Mouse (Mus musculus): ENCODE data around the gene Cemip.

Cemip gene

DNA sequence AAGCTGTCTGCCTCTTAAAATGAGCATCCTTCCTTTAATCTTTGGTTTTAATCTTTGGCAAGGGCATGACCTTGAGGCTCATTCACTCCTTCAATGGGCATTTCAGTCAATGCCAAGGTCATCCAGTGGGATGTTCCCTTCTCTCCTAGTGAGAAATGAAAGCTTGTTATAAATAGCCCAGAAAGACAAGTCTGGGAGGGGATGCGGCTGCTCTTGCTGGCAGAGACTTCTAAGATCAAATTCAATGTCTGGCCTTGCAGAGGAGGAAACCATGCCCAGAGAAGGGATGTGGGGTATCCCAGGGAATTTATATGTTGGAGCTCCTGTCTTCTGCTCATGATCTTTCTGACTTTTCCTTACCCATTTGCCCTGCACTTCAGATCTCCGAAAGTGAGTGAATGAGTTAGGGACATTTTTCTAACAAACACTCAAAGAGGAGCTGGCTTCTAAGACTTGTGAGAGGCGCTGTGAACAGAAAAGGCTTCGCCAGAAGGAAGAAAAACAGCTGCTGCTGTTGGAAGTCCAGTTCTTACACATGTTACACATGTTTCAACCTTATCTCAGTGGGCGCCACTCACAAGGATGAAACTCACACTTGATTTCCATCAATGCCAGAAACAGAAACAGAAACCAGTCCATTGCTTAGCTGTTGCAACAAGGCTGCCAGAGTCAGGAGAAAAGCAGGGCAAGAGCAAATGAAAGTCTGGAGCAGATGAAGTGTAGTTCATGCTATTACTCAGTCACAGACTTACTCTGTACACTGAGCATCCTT is 120.1 kb downstream of the Cemip start:
- DNase-seq (ENCODE audit: low read depth, low spot score): peak; percentile 33

DNA sequence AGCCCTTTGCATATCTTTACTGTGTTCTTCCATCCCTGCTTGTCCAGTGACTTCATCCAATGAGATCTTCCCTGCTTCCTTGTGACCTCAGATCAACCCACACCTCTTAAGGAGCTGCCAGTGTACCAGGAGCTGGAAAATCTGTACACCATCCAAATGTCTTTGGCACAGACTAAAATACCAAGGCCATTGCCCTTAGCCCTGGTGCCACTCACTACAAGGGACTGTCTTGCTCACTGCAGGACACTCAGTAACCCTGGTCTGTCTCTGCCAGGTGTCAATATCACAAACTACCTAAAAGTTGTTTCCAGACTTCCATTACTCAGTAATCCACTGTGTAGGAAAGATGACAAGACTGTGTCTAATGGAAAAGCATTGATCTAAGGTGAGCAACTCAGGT is 121.1 kb downstream of the Cemip start:
- DNase-seq (ENCODE audit: low read depth, low spot score): no peak

DNA sequence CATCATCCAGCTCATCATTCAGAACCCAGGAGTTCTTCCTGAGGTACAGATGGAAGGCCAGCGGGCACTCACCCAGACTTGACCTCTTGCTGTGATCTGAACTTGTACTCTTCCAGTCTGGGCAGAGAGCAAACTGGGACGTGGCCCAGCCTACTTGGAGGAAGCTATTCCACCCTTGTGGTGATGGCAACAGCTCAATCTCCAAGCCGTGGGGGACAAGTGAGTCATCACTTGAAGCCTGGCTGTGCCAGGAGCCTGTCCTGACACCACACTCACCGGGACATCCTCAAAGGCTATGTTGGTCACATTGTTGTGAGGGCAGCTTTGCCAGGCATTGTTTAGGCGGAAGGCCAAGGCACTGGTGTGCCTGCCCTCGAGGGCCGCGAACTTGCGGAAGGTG is 133.8 kb downstream of the Cemip start:
- no peak for DNase-seq (ENCODE audit: low read depth, low spot score)

DNA sequence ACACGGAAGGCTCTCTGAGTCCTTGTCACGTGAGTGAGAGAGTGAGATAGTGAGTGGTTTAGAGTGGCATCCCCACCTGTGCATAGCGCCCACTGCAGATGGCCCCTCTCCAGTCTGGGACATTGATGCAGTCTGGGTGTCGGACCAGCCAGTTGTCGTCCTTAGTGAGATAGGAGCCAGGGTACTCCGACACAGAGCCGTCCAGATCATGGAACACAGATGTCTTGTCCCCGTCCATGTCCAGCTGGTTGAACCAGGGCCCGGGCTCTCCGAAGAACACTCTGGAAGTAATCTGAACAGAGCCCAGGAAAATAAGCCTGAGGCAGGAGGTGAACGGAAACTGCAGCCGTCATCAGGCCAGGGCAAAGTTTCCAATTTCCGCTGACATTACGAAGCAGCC is 135.0 kb downstream of the Cemip start:
- DNase-seq (ENCODE audit: low read depth, low spot score): no peak

DNA sequence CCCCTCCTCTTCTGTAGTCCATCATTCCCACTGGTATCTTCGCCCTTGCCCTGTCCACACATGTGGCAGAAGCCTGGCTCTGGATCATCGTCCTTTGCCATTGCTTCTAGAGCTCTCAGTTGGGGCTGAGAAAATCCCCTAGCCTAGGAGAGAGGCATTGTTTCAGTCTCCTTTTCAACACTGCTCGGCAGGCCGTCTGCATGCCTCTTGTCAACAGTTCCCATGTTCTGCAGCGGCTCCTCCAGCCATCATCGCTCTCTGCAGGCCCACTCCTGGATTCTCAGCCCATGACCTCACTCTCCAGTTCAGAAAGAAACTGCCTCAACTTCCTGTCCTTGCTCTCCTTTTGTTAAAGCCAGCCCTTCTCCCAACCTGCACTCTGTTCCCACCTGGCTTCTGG is 136.6 kb downstream of the Cemip start:
- peak; percentile 8 for DNase-seq (ENCODE audit: low read depth, low spot score)

DNA sequence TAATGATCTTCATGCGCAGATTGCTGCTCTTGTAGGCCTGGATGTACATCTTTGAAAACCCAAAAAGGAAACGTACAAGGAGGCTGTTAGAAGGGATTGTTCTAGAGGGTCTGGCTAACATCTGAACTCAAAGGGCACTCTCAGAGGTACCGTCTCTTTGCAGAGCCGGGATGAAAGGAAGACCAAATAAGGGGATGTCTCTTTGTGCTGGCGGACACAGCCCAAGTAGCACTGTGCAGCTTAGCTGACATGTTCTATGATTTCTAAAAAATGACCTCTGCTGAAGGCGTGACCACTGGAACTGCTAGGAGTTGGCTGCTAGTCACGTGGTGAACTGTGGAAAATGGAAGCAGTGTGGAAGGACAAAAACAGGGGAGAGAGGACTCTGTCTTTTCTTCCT is 137.6 kb downstream of the Cemip start:
- DNase-seq (ENCODE audit: low read depth, low spot score): no peak

DNA sequence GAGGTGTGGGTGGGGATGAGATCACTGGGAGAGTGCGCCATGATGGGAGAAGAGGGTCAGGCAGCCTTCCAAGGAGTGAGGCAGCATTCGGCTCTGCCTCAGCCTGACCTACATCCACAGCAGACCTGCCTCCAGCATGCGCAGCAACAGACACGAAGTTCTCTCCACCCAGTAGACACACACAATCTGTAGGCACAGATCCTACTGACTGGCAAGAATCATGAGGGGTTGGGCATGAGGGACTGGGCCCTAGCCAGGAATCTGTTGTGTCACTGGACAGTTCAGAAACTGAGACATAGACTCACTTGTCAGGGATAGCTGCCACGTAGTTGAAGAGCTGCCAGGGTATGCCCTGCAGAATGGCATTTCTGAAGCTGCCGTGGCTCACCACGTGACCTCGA is 144.6 kb downstream of the Cemip start:
- DNase-seq (ENCODE audit: low read depth, low spot score): no peak

- DNase-seq (ENCODE audit: low read depth, low spot score): no peak
These were observed 146.2 kb downstream of the Cemip start for GRCm38 (mm10) chr7:83940136-83940535.

- DNase-seq (ENCODE audit: low read depth, low spot score): no peak
These were observed 147.1 kb downstream of the Cemip start for GRCm38 (mm10) chr7:83939017-83939721.

- DNase-seq (ENCODE audit: low read depth, low spot score): no peak
These were observed 164.7 kb downstream of the Cemip start for GRCm38 (mm10) chr7:83921637-83922036.

DNA sequence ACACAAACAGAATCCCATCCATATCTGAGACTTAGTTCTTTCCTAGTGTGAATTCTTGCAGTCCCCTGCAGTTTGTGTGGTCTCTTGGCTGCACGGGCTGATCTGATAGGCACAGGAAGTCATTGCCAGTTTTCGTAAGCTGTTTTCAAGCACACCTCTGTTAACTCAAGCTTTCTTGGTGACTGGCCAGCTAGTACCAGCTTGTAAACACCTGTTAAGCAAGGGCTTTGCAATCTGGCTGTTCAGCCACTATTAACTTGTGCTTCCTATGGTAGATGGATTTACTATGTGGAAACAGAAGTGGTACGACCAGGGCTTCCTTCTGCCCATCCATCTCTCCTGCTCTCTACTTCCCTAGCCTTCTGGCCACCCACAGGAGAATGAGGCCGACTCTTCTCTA is 166.1 kb downstream of the Cemip start:
- DNase-seq (ENCODE audit: low read depth, low spot score): no peak

DNA sequence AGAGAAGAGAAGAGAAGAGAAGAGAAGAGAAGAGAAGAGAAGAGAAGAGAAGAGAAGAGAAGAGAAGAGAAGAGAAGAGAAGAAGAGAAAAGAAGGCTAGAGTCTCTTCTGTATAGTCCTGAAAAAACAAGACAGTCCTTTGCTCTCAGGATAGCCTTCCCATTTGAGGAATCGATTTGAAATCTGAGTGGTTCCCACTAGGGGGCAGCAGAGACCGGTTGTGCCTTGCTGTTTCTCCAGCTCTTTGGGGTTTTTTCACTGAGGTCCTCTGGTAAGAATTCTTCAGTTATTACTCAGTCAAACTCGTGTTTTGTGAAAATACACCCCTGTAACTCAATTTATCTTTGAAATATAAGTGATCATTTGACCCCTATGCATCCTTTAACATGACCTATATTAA is 171.7 kb downstream of the Cemip start:
- DNase-seq (ENCODE audit: low read depth, low spot score): peak; percentile 80

DNA sequence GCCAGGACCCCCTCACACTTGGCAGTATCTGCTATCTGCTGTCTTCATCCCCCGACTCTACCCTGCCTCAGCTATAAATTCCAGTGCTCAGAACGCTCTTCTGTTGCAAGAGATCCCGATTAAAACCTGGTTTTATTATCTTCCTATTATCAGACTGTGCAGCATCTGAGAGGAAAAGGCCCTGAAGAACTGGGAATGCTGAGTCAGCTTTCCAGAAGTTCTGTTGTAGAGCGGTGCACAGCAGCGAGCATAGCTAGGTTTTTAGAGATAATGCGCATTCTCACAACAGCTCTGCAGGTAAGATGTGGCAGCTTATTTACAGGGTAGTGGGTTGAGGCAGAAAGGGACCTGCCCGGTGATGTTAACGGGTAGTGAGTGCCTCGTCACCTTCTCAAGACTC is 172.3 kb downstream of the Cemip start:
- DNase-seq (ENCODE audit: low read depth, low spot score): no peak

DNA sequence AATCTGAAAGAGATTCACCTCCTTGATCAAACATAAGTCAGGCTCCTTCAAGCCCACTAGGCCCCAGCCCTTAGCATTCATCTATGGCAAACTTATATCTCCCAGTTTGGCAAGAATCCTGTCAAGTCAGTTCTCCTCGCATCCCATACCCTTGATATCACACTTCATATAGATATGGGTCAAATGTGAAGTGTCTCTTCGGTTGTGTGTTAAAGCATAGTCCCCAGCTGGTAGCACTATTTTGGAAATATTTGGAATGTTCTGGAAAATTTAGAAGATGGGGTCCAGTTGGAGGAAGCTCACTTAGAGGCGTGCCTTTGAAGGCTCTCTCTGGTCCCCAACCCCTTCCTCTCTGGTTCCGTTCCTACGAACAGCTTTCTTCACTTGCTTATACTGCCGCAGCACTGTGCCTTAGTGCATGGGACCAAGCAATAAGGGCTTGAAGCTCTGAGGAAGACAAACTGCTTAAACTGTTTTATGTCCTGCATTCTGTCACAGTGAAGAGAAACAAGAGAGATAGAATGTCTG is 172.8 kb downstream of the Cemip start:
- no peak for DNase-seq (ENCODE audit: low read depth, low spot score)

GRCm38 (mm10) chr7:83911909-83912308 is 174.4 kb downstream of the Cemip start:
- DNase-seq (ENCODE audit: low read depth, low spot score): no peak

- DNase-seq (ENCODE audit: low read depth, low spot score): no peak
These were observed 181.5 kb downstream of the Cemip start for GRCm38 (mm10) chr7:83904831-83905230.

- peak; percentile 97 for DNase-seq (ENCODE audit: low read depth, low spot score)
These were observed 183.8 kb downstream of the Cemip start for GRCm38 (mm10) chr7:83902296-83903145.

GRCm38 (mm10) chr7:83901425-83901824 is 184.9 kb downstream of the Cemip start:
- no peak for DNase-seq (ENCODE audit: low read depth, low spot score)

DNA sequence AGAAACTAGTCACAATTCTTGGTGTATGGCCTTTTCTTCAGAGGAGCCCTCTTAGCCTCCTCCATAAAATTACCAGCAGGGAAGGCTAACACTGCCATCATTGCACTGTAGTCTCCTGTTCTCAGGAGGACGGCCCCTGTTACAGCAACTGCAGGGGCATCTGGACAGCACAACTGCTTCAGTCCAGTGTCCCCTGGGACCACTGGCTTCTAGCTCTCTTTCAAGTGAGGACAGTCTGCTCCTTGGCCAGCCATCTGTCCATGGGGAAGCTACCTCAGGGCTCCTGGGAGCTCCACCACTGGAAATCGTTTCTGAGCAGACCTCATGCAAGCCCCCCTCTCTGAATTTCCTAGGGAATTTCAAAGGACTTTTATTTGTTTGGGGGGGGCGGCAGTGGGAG is 185.8 kb downstream of the Cemip start:
- DNase-seq (ENCODE audit: low read depth, low spot score): no peak

DNA sequence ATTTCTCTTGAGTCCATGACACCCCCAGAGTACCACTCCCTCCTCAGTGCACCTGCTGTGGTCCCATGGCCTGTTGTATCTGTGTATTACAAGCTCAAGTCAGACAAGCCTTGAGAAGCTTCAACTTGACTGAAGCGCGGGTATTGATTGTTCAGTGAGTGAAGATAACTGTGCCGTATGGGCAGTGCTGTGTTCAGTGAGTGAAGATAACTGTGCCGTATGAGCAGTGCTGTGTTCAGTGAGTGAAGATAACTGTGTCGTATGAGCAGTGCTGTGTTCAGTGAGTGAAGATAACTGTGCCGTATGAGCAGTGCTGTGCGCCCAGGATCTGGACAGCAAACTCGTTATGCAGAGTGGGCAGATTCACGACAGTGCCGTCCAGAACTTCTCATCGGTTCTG is 188.0 kb downstream of the Cemip start:
- no peak for DNase-seq (ENCODE audit: low read depth, low spot score)

DNA sequence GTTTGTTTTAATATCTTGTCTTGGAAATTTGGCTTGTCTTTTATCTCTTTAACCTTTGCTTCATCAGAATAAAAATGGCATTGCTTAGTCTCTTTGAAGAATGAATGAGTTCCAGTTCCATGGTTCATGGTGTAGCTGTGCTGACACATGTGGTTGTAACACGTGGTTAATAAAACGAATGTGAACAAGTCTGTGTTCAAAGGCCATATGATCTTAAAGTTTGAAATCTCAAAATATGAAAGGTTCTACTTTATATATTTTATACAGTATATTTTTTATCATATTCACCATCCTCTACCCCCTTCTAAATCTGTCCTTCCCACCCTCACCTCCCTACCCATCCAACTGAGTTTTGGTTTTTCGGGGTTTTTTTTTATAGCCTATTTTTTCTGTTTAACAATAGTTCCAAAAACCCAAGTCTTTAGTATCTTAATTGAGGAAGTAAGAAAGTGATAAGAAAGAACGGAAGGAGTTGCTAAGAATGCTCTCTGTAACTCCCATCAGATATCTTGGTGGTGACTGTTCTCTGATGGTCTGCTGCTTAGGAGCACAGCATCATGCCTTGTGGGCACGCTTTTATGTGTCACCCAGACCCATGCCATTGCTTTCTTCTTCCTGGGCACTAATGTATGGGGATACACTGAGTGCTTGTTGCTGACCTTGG is 190.1 kb downstream of the Cemip start:
- DNase-seq (ENCODE audit: low read depth, low spot score): no peak

GRCm38 (mm10) chr7:83894348-83894747 is 192.0 kb downstream of the Cemip start:
- peak; percentile 37 for DNase-seq (ENCODE audit: low read depth, low spot score)

All from R1 (cell line).